Mouse (Mus musculus) midbrain, embryonic 15.5 days (tissue): ENCODE results near the gene Tpst1. TPM values are rescaled to one million over a fixed set of nuclear protein-coding genes. Genes with fewer than 3 reads are reported as not detected.

Experiments used
- ATAC-seq: fragments of 200-750 bp; cut with Nextera tagmentation; replicated peaks from 2 replicates; pipeline ENCODE4 v1.8.0; 2017; ENCODE audit warnings: moderate TSS enrichment
- H3K27ac ChIP-seq: fragments of 300-500 bp; sonication (generic); 2 replicates; pipeline ENCODE4 v1.5.1; 2015; ENCODE audit warnings: mild to moderate bottlenecking, inconsistent platforms
- H3K27me3 ChIP-seq: fragments of 300-500 bp; sonication (generic); replicated peaks from 2 replicates; pipeline ENCODE4 v1.6.1; 2015; ENCODE audit warnings: inconsistent platforms
- H3K36me3 ChIP-seq: fragments of 300-500 bp; sonication (generic); replicated peaks from 2 replicates; pipeline ENCODE4 v1.6.1; 2015; ENCODE audit warnings: inconsistent platforms
- H3K4me1 ChIP-seq: fragments of 300-500 bp; sonication (generic); 2 replicates; pipeline ENCODE4 v1.6.1; 2015; ENCODE audit warnings: inconsistent platforms
- H3K4me2 ChIP-seq: fragments of 300-500 bp; sonication (generic); 2 replicates; pipeline ENCODE4 v1.6.1; 2015; ENCODE audit warnings: inconsistent platforms, mild to moderate bottlenecking, moderate library complexity
- H3K4me3 ChIP-seq: fragments of 300-500 bp; sonication (generic); 2 replicates; pipeline ENCODE4 v1.5.1; 2015; ENCODE audit warnings: mild to moderate bottlenecking, inconsistent platforms
- H3K9ac ChIP-seq: fragments of 300-500 bp; sonication (generic); 2 replicates; pipeline ENCODE4 v1.6.1; 2015; ENCODE audit warnings: mild to moderate bottlenecking, inconsistent platforms
- H3K9me3 ChIP-seq: fragments of 300-500 bp; sonication (generic); 2 replicates; pipeline ENCODE4 v1.6.1; 2016; ENCODE audit warnings: inconsistent platforms
- WGBS: fragments of 180-500 bp; shearing (Covaris S2); methylation state at CpG from one replicate; pipeline ENCODE4 v1.1.7; 2015; ENCODE audit warnings: mixed read lengths; 5-methylcytosine and 5-hydroxymethylcytosine counted together
- polyA plus RNA-seq: library from polyadenylated mRNA; unstranded; fragments of >200 nt; fragmentation: Nextera tagmentation; extraction: Ambion mirVana; gene quantifications from 2 replicates; pipeline ENCODE4 v1.2.1, GENCODE M21; 2015

The Tpst1 gene
- polyA plus RNA-seq, 1 experiment from 2014 or later, result 54.7 TPM

DNA sequence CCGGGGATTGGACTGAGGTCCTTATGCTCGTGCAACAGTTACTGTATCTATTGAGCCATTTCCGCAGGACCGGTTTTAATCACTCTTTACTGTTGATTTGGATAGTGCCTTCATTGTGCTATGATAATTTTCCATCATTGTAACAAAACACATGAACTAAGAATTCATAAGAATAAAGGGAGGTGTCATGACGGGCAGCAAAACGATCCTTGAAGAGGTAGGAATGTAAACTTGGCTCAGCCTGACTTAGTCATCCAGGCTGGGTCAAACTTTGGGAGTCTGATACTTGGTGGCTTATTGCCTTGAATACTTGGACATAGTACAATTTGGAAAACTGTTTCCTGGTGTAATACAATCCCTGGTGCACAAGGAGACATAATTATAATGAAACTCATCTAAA is 112.2 kb downstream of the Tpst1 start:
- Histone ChIP-seq H3K36me3 (peaks cover 6% of the 10 kb centered on the region; the same call in 1 of the 2 replicates), H3K27ac (no peak overlapping the region), H3K4me2 (no peak overlapping the region), H3K27me3 (no peaks in the 10 kb centered on the region), H3K9ac (no peak overlapping the region), H3K4me1 (peaks cover 15% of the 10 kb centered on the region), H3K4me3 (no peak overlapping the region), H3K9me3 (no peaks in the 10 kb centered on the region)
- WGBS, result 94% methylated on average over 6 of the region's 6 CpGs
- ATAC-seq, result no peak

Other genes starting within 250 kb of the Tpst1 start
- 23.1 and 28.4 TPM in 2 replicates for gene Sumf2, start 226.3 kb upstream of the Tpst1 start, polyA plus RNA-seq
- gene Chchd2, start 185.9 kb upstream of the Tpst1 start, polyA plus RNA-seq, result 674 and 719 TPM in 2 replicates
- gene Zbed5, start 177.6 kb upstream of the Tpst1 start, polyA plus RNA-seq, result 16.6 and 17.3 TPM in 2 replicates
- 0.40 and 0.56 TPM in 2 replicates for gene Phkg1, start 174.8 kb upstream of the Tpst1 start, polyA plus RNA-seq
- 3.9 and 5.9 TPM in 2 replicates for gene Nupr1l, start 164.8 kb upstream of the Tpst1 start, polyA plus RNA-seq
- gene Vkorc1l1, start 131.4 kb upstream of the Tpst1 start, polyA plus RNA-seq, result 31.9 and 32.8 TPM in 2 replicates
- gene Gusb, start 70.3 kb upstream of the Tpst1 start, polyA plus RNA-seq, result 30.6 and 30.9 TPM in 2 replicates
- gene Asl, start 44.1 kb upstream of the Tpst1 start, polyA plus RNA-seq, result 40.1 and 42.4 TPM in 2 replicates
- gene Crcp, start 44.0 kb upstream of the Tpst1 start, polyA plus RNA-seq, result 88.6 and 91.3 TPM in 2 replicates
- gene Kctd7, start 71.5 kb downstream of the Tpst1 start, polyA plus RNA-seq, result 18.0 and 19.9 TPM in 2 replicates
- gene Rabgef1, start 98.5 kb downstream of the Tpst1 start, polyA plus RNA-seq, result 41.1 and 46.4 TPM in 2 replicates
- 26.2 and 27.6 TPM in 2 replicates for gene Tmem248, start 143.8 kb downstream of the Tpst1 start, polyA plus RNA-seq
- gene Sbds, start 182.2 kb downstream of the Tpst1 start, polyA plus RNA-seq, result 48.5 and 55.1 TPM in 2 replicates
- 22.7 and 22.9 TPM in 2 replicates for gene Tyw1, start 182.3 kb downstream of the Tpst1 start, polyA plus RNA-seq